Mouse (Mus musculus) heart, postnatal 0 days (tissue): ENCODE measurements at regions not wholly inside any gene's neighbourhood (a gene's known extent, or its start where the extent isn't known, plus 50 kb on each side); places are given as distances from the start of the nearest gene placed in this dataset.

Experiments
- ATAC-seq: fragments of 200-750 bp; cut with Nextera tagmentation; 2 replicates; pipeline ENCODE4 v1.8.0; 2017; ENCODE audit warnings: low read depth, moderate number of reproducible peaks, moderate library complexity; ENCODE audit not compliant: insufficient read depth
- DNase-seq: peaks from one replicate; pipeline ENCODE4 v3.0.0-alpha.2; 2016; ENCODE audit warnings: low spot score
- H3K27ac ChIP-seq: fragments of 300-500 bp; sonication (generic); 2 replicates; pipeline ENCODE4 v1.5.1; 2014; ENCODE audit warnings: low read depth, mild to moderate bottlenecking
- H3K27me3 ChIP-seq: fragments of 300-500 bp; sonication (generic); 2 replicates; pipeline ENCODE4 v1.6.1; 2014; ENCODE audit warnings: low read length, mixed read lengths; ENCODE audit not compliant: control insufficient read depth, insufficient read depth
- H3K36me3 ChIP-seq: fragments of 300-500 bp; sonication (generic); replicated peaks from 2 replicates; pipeline ENCODE4 v1.6.1; 2014; ENCODE audit warnings: low read length, mixed read lengths; ENCODE audit not compliant: control insufficient read depth, insufficient read depth
- H3K4me1 ChIP-seq: fragments of 300-500 bp; sonication (generic); 2 replicates; pipeline ENCODE4 v1.6.1; 2014; ENCODE audit warnings: antibody characterized with exemption; ENCODE audit not compliant: control insufficient read depth, insufficient read depth
- H3K4me2 ChIP-seq: fragments of 300-500 bp; sonication (generic); 2 replicates; pipeline ENCODE4 v1.6.1; 2014; ENCODE audit warnings: low read depth, mild to moderate bottlenecking, low read length, moderate library complexity
- H3K4me3 ChIP-seq: fragments of 300-500 bp; sonication (generic); 2 replicates; pipeline ENCODE4 v1.5.1; 2014; ENCODE audit warnings: low read depth, low read length
- H3K9ac ChIP-seq: fragments of 300-500 bp; sonication (generic); replicated peaks from 2 replicates; pipeline ENCODE4 v1.6.1; 2014; ENCODE audit warnings: low read depth, low read length, mixed read lengths
- H3K9me3 ChIP-seq: fragments of 300-500 bp; sonication (generic); replicated peaks from 2 replicates; pipeline ENCODE4 v1.6.1; 2016; ENCODE audit warnings: low read length; ENCODE audit not compliant: control insufficient read depth
- CTCF ChIP-seq: IDR thresholded peaks from 2 replicates; pipeline ENCODE4 v1.5.1; 2016; ENCODE audit warnings: antibody characterized with exemption, control low read depth, low read depth
- EP300 ChIP-seq: IDR thresholded peaks from 2 replicates; pipeline ENCODE4 v1.6.1; 2016; ENCODE audit warnings: antibody characterized with exemption, low read depth
- WGBS: fragments of 180-500 bp; shearing (Covaris S2); extraction: QIAGEN DNeasy Blood & Tissue Kit; methylation state at CpG from one replicate; pipeline ENCODE4 v1.1.7; 2014; 5-methylcytosine and 5-hydroxymethylcytosine counted together

DNA sequence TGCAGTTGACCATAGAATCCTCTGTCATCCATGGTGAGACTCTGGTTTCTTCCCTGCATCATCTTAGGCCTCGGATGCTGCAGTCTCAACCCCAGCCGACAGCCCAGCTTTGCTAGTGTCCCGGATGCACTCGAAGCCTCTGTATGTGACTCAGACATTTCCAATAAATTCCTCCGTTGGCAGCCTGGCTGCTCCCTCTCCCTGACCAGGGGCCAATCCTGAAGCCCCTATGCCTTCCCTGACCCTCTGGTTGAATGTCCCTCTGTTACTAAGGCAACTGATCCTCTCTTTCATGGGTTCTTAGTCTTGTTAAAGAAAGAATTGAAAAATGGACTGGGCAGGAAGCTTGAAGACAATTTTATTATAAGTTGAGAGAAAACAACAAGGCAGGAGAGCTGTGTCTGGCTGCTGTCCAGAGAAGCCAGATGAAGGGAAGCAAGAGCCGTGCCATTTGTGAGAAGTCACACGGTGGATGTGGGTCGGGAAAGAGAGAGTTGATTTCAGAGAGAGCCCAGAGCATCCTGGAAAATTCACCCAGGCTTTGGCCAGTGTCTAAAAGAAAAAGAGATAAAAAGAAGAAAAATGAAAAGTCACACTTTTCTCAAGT, 131.2 kb downstream of the Matn1 start:
- no peak overlapping the region for H3K4me3 ChIP-seq
- no peaks in the 10 kb centered on the region for H3K36me3 ChIP-seq
- no peak overlapping the region for H3K27ac ChIP-seq
- H3K4me1 ChIP-seq = no peaks in the 10 kb centered on the region
- no peak overlapping the region for H3K9ac ChIP-seq
- no peak overlapping the region for H3K4me2 ChIP-seq
- WGBS = 67% methylated on average over 8 of the region's 8 CpGs
- H3K27me3 ChIP-seq = no peaks in the 10 kb centered on the region
- ATAC-seq (no peak), DNase-seq (no peak)
- H3K9me3 ChIP-seq = no peaks in the 10 kb centered on the region
- TF ChIP-seq EP300 = no peak
- TF ChIP-seq CTCF = no peak

DNA sequence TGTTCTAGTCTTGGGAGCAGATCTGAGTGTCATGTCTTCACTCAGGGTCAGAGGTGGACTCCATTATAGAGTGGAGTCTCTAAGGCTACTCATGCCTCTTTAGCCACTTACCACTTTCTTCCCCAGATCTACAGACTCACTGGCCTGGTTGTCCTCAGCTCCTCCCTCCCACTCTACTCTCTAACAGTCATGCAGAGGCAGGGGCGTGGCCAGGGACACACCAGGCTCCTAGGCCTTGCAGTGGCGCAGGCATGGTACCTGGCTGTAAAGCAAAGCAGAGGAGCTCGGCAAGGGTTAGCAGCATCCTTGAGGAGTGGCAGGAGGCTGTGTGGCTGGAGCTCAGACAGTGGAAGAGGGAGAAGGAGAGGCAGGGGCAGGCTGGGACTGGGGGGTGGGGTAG, 132.4 kb downstream of the Matn1 start:
- DNase-seq = no peak
- Histone ChIP-seq H3K27me3 (no peaks in the 10 kb centered on the region), H3K9me3 (no peaks in the 10 kb centered on the region), H3K36me3 (no peaks in the 10 kb centered on the region), H3K4me3 (no peak overlapping the region), H3K27ac (no peak overlapping the region), H3K4me2 (no peak overlapping the region), H3K9ac (no peak overlapping the region), H3K4me1 (no peaks in the 10 kb centered on the region)
- TF ChIP-seq EP300 = no peak
- TF ChIP-seq CTCF = no peak
- 53% methylated on average over 3 of the region's 3 CpGs for WGBS
- no peak for ATAC-seq

DNA sequence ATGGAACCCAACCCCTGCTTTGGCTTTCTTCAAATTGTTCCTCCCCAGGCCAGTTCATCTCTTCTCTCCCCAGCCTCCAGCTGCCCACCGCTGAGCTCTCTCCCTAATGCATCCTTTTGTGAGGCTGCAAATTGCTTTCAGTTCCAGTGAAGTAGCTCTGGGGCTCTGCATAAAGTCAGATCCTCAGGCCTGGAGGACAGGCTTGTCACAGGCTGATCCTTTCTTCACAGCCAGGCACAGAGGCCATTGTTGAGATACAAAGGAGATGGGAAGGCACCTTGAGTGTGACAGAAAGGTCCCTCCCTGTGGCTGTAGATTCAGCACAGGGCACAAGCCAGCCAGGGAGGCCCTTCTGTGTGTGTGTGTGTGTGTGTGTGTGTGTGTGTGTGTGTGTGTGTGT, 135.9 kb downstream of the Matn1 start:
- no peak for DNase-seq
- WGBS = 38% methylated on average over 1 of the region's 1 CpGs
- TF ChIP-seq EP300 (no peak), CTCF (no peak)

DNA sequence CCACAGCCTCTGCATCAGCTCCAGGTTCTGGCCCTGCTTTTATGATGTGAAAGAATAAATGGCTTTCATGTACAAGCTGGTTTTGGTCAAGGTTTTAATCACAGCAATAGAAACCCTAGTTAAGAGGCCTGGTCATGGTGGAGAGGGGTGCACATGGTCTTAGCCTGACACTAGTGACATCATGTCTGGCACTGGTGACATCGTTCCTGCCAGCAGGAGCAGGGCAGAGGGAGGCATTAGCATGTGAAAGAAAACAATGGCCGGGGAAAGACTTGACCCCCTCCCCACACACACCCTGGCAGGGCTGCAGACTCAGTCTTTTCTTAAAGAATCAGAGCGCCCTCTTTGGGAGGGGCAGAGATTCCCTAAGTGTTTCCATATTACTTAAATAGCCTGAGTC, 139.2 kb downstream of the Matn1 start:
- DNase-seq (no peak), ATAC-seq (no peak)
- WGBS = 62% methylated on average over 3 of the region's 3 CpGs
- Histone ChIP-seq H3K4me1 (no peaks in the 10 kb centered on the region), H3K36me3 (no peaks in the 10 kb centered on the region), H3K9ac (no peak overlapping the region), H3K27ac (no peak overlapping the region), H3K4me2 (no peak overlapping the region), H3K9me3 (no peaks in the 10 kb centered on the region), H3K4me3 (no peak overlapping the region), H3K27me3 (no peaks in the 10 kb centered on the region)
- no peak for TF ChIP-seq CTCF
- no peak for TF ChIP-seq EP300

More for the DNA sequence above, 135.9 kb downstream of the Matn1 start:
- no peak overlapping the region for H3K9ac ChIP-seq
- no peaks in the 10 kb centered on the region for H3K27me3 ChIP-seq
- H3K4me2 ChIP-seq = no peak overlapping the region
- H3K4me1 ChIP-seq = no peaks in the 10 kb centered on the region
- no peaks in the 10 kb centered on the region for H3K36me3 ChIP-seq
- no peak for ATAC-seq
- no peak overlapping the region for H3K27ac ChIP-seq
- H3K4me3 ChIP-seq = no peak overlapping the region
- no peaks in the 10 kb centered on the region for H3K9me3 ChIP-seq

DNA sequence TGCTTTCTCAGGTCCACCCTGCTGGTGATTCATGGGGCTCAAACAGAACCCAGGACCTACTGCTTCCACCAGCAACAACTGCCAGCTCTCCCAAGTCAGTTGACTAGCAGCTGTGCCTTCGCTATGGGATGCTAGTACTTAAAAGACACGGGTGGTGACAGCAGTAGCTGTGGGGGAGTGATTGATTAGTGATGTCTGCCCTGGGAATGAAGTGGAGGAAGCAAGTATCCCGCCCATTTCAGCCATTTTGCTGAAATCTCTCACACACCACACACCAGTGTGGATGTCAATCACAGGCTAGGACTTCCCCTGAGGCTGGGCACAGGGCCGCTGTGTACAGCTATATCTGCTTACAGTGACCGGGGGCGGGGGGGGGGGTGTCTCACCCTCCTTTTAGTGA, 153.2 kb downstream of the Matn1 start:
- Histone ChIP-seq H3K36me3 (no peaks in the 10 kb centered on the region), H3K4me3 (no peak overlapping the region), H3K4me2 (no peak overlapping the region), H3K9me3 (0 out of 2 replicates have a peak, but pooled peaks cover 5% of the 10 kb centered on the region), H3K9ac (no peak overlapping the region), H3K27ac (no peak overlapping the region), H3K27me3 (no peaks in the 10 kb centered on the region), H3K4me1 (no peaks in the 10 kb centered on the region)
- DNase-seq (no peak), ATAC-seq (no peak)
- WGBS = 23% methylated on average over 6 of the region's 6 CpGs
- TF ChIP-seq CTCF (no peak), EP300 (no peak)
